Mouse (Mus musculus): ENCODE measurements at regions not wholly inside any gene's neighbourhood (a gene's known extent, or its start where the extent isn't known, plus 50 kb on each side); places are given as distances from the start of the nearest gene placed in this dataset.

GRCm38 (mm10) chr9:43580653-43581052 is 163.1 kb upstream of the Nectin1 start:
- Histone ChIP-seq H3K27me3 (0 out of 2 replicates have a peak, but pooled peaks cover 4% of the 10 kb centered on the region), H3K27ac (no peak overlapping the region), H3K4me3 (no peak overlapping the region), H3K9ac (no peak overlapping the region), H3K36me3 (no peaks in the 10 kb centered on the region), H3K9me3 (replicated peaks) (no peaks in the 10 kb centered on the region), H3K4me2 (replicated peaks) (no peak overlapping the region), H3K4me1 (peaks cover 5% of the 10 kb centered on the region; the same call in 1 of the 2 replicates)
- no peak for ATAC-seq (ENCODE audit: low FRiP score)
- WGBS, result 38% methylated on average over 6 of the region's 6 CpGs

- WGBS, result 61% methylated on average over 6 of the region's 6 CpGs
- H3K27me3 ChIP-seq, result no peaks in the 10 kb centered on the region
Measured at GRCm38 (mm10) chr9:43585616-43586015, 158.2 kb upstream of the Nectin1 start.

GRCm38 (mm10) chr9:43593236-43593635 is 150.5 kb upstream of the Nectin1 start:
- 0 out of 2 replicates have a peak, but pooled peaks cover 5% of the 10 kb centered on the region for H3K4me1 ChIP-seq
- H3K27ac ChIP-seq, result no peak overlapping the region
- H3K36me3 ChIP-seq, result no peaks in the 10 kb centered on the region
- H3K27me3 ChIP-seq, result no peaks in the 10 kb centered on the region
- no peaks in the 10 kb centered on the region for H3K9me3 ChIP-seq (replicated peaks)
- ATAC-seq (ENCODE audit: low FRiP score), result no peak
- no peak overlapping the region for H3K4me3 ChIP-seq
- no peak overlapping the region for H3K9ac ChIP-seq
- no peak overlapping the region for H3K4me2 ChIP-seq (replicated peaks)
- 76% methylated on average over 6 of the region's 6 CpGs for WGBS

More at GRCm38 (mm10) chr9:43585616-43586015, 158.2 kb upstream of the Nectin1 start:
- Histone ChIP-seq H3K9ac (no peak overlapping the region), H3K9me3 (replicated peaks) (no peaks in the 10 kb centered on the region), H3K4me3 (no peak overlapping the region), H3K4me1 (peaks cover 5% of the 10 kb centered on the region), H3K4me2 (replicated peaks) (no peak overlapping the region), H3K36me3 (no peaks in the 10 kb centered on the region), H3K27ac (no peak overlapping the region)
- no peak for ATAC-seq (ENCODE audit: low FRiP score)

GRCm38 (mm10) chr9:43594814-43595213 is 149.0 kb upstream of the Nectin1 start:
- H3K36me3 ChIP-seq, result no peaks in the 10 kb centered on the region

GRCm38 (mm10) chr9:43595461-43595860 is 148.3 kb upstream of the Nectin1 start:
- 0 out of 2 replicates have a peak, but pooled peaks cover 5% of the 10 kb centered on the region for H3K4me1 ChIP-seq
- no peaks in the 10 kb centered on the region for H3K36me3 ChIP-seq
- H3K27me3 ChIP-seq, result no peaks in the 10 kb centered on the region
- no peaks in the 10 kb centered on the region for H3K9me3 ChIP-seq (replicated peaks)
- WGBS, result 76% methylated on average over 4 of the region's 4 CpGs
- H3K4me2 ChIP-seq (replicated peaks), result no peak overlapping the region
- no peak for ATAC-seq (ENCODE audit: low FRiP score)
- H3K4me3 ChIP-seq, result no peak overlapping the region
- H3K27ac ChIP-seq, result no peak overlapping the region
- no peak overlapping the region for H3K9ac ChIP-seq

More at GRCm38 (mm10) chr9:43594814-43595213, 149.0 kb upstream of the Nectin1 start:
- Histone ChIP-seq H3K27me3 (no peaks in the 10 kb centered on the region), H3K4me2 (replicated peaks) (no peak overlapping the region), H3K4me1 (0 out of 2 replicates have a peak, but pooled peaks cover 5% of the 10 kb centered on the region), H3K9me3 (replicated peaks) (no peaks in the 10 kb centered on the region), H3K4me3 (no peak overlapping the region), H3K9ac (no peak overlapping the region), H3K27ac (no peak overlapping the region)
- ATAC-seq (ENCODE audit: low FRiP score), result no peak
- 82% methylated on average over 3 of the region's 3 CpGs for WGBS

GRCm38 (mm10) chr9:43600396-43600795 is 143.4 kb upstream of the Nectin1 start:
- WGBS, result 71% methylated on average over 2 of the region's 2 CpGs
- no peak for ATAC-seq (ENCODE audit: low FRiP score)
- H3K4me3 ChIP-seq, result no peak overlapping the region
- H3K9ac ChIP-seq, result no peak overlapping the region
- no peaks in the 10 kb centered on the region for H3K9me3 ChIP-seq (replicated peaks)
- 0 out of 2 replicates have a peak, but pooled peaks cover 2% of the 10 kb centered on the region for H3K27me3 ChIP-seq
- no peaks in the 10 kb centered on the region for H3K4me1 ChIP-seq
- no peak overlapping the region for H3K4me2 ChIP-seq (replicated peaks)
- no peak overlapping the region for H3K27ac ChIP-seq
- no peaks in the 10 kb centered on the region for H3K36me3 ChIP-seq

GRCm38 (mm10) chr9:43617632-43618031 is 126.2 kb upstream of the Nectin1 start:
- 0 out of 2 replicates have a peak overlapping the region, but pooled peaks have one; percentile 3 for H3K27ac ChIP-seq
- H3K36me3 ChIP-seq, result no peaks in the 10 kb centered on the region
- H3K9ac ChIP-seq, result no peak overlapping the region
- no peak overlapping the region for H3K4me3 ChIP-seq
- 17% methylated on average over 12 of the region's 12 CpGs for WGBS
- H3K4me2 ChIP-seq (replicated peaks), result peak overlapping the region; percentile 3; the same call in 1 of the 2 replicates
- H3K9me3 ChIP-seq (replicated peaks), result no peaks in the 10 kb centered on the region
- peak; percentile 60; the same call in 1 of the 2 replicates for ATAC-seq (ENCODE audit: low FRiP score)
- H3K4me1 ChIP-seq, result peaks cover 9% of the 10 kb centered on the region; the same call in 1 of the 2 replicates
- peaks cover 15% of the 10 kb centered on the region for H3K27me3 ChIP-seq

GRCm38 (mm10) chr9:43627558-43627957 is 116.2 kb upstream of the Nectin1 start:
- no peak overlapping the region for H3K4me3 ChIP-seq
- no peaks in the 10 kb centered on the region for H3K4me1 ChIP-seq
- H3K36me3 ChIP-seq, result no peaks in the 10 kb centered on the region
- ATAC-seq (ENCODE audit: low FRiP score), result no peak
- H3K4me2 ChIP-seq (replicated peaks), result no peak overlapping the region
- 58% methylated on average over 4 of the region's 4 CpGs for WGBS
- H3K27me3 ChIP-seq, result no peaks in the 10 kb centered on the region
- H3K9me3 ChIP-seq (replicated peaks), result no peaks in the 10 kb centered on the region
- H3K9ac ChIP-seq, result no peak overlapping the region
- no peak overlapping the region for H3K27ac ChIP-seq

- WGBS, result 49% methylated on average over 11 of the region's 11 CpGs
- no peaks in the 10 kb centered on the region for H3K36me3 ChIP-seq
- H3K9me3 ChIP-seq (replicated peaks), result no peaks in the 10 kb centered on the region
- no peaks in the 10 kb centered on the region for H3K4me1 ChIP-seq
- no peak overlapping the region for H3K27ac ChIP-seq
- H3K4me3 ChIP-seq, result no peak overlapping the region
- H3K27me3 ChIP-seq, result no peaks in the 10 kb centered on the region
- no peak overlapping the region for H3K4me2 ChIP-seq (replicated peaks)
- H3K9ac ChIP-seq, result no peak overlapping the region
- ATAC-seq (ENCODE audit: low FRiP score), result no peak
Measured at GRCm38 (mm10) chr9:43628786-43629185, 115.0 kb upstream of the Nectin1 start.

GRCm38 (mm10) chr9:43636372-43636965 is 107.3 kb upstream of the Nectin1 start:
- no peak overlapping the region for H3K4me3 ChIP-seq
- H3K4me1 ChIP-seq, result no peaks in the 10 kb centered on the region
- H3K27ac ChIP-seq, result no peak overlapping the region
- no peak overlapping the region for H3K4me2 ChIP-seq (replicated peaks)
- 84% methylated on average over 11 of the region's 11 CpGs for WGBS
- no peak for ATAC-seq (ENCODE audit: low FRiP score)
- H3K36me3 ChIP-seq, result no peaks in the 10 kb centered on the region
- H3K27me3 ChIP-seq, result no peaks in the 10 kb centered on the region
- H3K9ac ChIP-seq, result no peak overlapping the region
- no peaks in the 10 kb centered on the region for H3K9me3 ChIP-seq (replicated peaks)

- Histone ChIP-seq H3K4me2 (replicated peaks) (no peak overlapping the region), H3K4me3 (no peak overlapping the region), H3K4me1 (peaks cover 9% of the 10 kb centered on the region), H3K36me3 (no peaks in the 10 kb centered on the region), H3K27ac (no peak overlapping the region), H3K27me3 (no peaks in the 10 kb centered on the region), H3K9ac (no peak overlapping the region), H3K9me3 (replicated peaks) (no peaks in the 10 kb centered on the region)
- no peak for ATAC-seq (ENCODE audit: low FRiP score)
- WGBS, result 76% methylated on average over 3 of the region's 3 CpGs
Measured at GRCm38 (mm10) chr9:43658186-43658585, 85.6 kb upstream of the Nectin1 start.

- 57% methylated on average over 6 of the region's 6 CpGs for WGBS
- Histone ChIP-seq H3K4me1 (peaks cover 9% of the 10 kb centered on the region), H3K27me3 (no peaks in the 10 kb centered on the region), H3K36me3 (no peaks in the 10 kb centered on the region), H3K27ac (no peak overlapping the region), H3K4me2 (replicated peaks) (no peak overlapping the region), H3K9ac (no peak overlapping the region), H3K9me3 (replicated peaks) (no peaks in the 10 kb centered on the region), H3K4me3 (no peak overlapping the region)
- no peak for ATAC-seq (ENCODE audit: low FRiP score)
Measured at GRCm38 (mm10) chr9:43659237-43659636, 84.5 kb upstream of the Nectin1 start.

- WGBS, result 82% methylated on average over 5 of the region's 5 CpGs
Measured at GRCm38 (mm10) chr9:43660151-43660550, 83.6 kb upstream of the Nectin1 start.

More at GRCm38 (mm10) chr9:43660151-43660550, 83.6 kb upstream of the Nectin1 start:
- H3K9ac ChIP-seq, result no peak overlapping the region
- H3K36me3 ChIP-seq, result no peaks in the 10 kb centered on the region
- peaks cover 9% of the 10 kb centered on the region for H3K4me1 ChIP-seq
- no peak for ATAC-seq (ENCODE audit: low FRiP score)
- no peak overlapping the region for H3K27ac ChIP-seq
- no peaks in the 10 kb centered on the region for H3K27me3 ChIP-seq
- H3K4me2 ChIP-seq (replicated peaks), result no peak overlapping the region
- no peaks in the 10 kb centered on the region for H3K9me3 ChIP-seq (replicated peaks)
- no peak overlapping the region for H3K4me3 ChIP-seq
